Mouse (Mus musculus) G1E (cell line): Measurements from ENCODE around the gene Ubxn6.

ENCODE experiments used
- CTCF ChIP-seq: IDR thresholded peaks from 2 replicates; pipeline ENCODE4 v1.5.1; 2012; ENCODE audit warnings: low read depth, low read length, inconsistent platforms, mixed read lengths
- GATA1 ChIP-seq: IDR thresholded peaks from 2 replicates; pipeline ENCODE4 v1.6.1; 2012; ENCODE audit warnings: borderline replicate concordance, low read length, inconsistent platforms, mixed read lengths
- POLR2AphosphoS5 ChIP-seq: IDR thresholded peaks from 2 replicates; pipeline ENCODE4 v1.6.1; 2012; ENCODE audit warnings: low read depth, low read length, inconsistent platforms; ENCODE audit not compliant: insufficient replicate concordance
- TAL1 ChIP-seq: conservative IDR thresholded peaks from 2 replicates; pipeline ENCODE4 v1.6.1; 2012; ENCODE audit warnings: low read depth, low read length, inconsistent platforms, mixed read lengths

DNA sequence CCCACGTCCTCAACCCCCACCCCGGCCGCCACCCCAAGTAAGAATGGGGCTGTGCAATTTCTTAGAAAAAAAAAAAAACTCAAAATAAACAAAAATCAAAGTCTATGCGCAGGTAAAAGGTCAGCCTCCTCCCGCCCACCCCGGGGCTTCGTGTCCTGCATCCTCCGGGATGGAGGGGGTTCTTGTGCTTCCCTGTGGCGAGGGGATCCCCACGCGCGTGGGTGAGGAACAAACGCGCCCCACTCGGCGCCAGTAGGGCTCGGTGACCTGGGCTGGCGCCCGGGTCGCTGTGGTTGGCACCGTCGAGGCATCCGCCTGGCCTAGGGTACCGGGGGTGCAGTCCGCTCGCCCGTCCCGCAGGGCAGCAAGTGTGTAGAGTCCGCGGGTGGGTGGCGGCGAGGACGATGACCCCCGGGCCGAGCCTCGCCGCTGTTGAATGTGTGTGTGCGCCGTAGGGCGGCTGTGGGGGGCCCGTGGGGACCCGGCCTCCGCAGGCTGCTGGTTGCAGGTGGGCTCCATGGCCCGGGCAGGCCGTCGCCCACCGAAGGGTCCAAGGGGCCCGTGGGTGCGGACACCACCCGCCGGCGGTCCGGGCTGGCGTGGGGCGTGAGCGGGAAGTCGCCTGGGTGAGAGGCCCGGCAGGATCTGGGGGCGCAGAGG, 49.0 kb upstream of the Ubxn6 start:
- TF ChIP-seq CTCF (no peak), POLR2AphosphoS5 (no peak), GATA1 (no peak), TAL1 (no peak)
